Mouse (Mus musculus) thymus, postnatal 25 days (tissue): ENCODE measurements around the gene Copz1.

Experiments
- DNase-seq: peaks from one replicate; pipeline ENCODE4 v3.0.0; 2022

Copz1 gene

DNA sequence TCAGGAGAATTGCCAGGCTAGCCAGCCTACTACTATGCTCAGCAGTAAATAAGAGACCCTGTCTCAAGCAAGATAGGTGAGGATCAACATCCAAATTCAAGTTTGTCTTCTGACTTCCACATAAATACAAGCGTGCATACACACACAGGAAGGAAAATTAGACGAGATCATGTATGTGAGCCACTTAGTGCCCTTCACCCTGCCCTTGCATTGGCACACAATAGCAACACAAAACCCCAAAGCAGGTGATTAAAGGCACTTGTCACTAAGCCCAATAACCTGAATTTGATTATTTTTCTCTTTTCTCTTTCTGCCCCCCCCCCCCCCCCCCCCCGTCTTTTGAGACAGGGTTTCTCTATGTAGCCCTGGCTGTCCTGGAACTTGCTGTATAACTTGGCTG, 70.5 kb downstream of the Copz1 start:
- no peak for DNase-seq

GRCm38 (mm10) chr15:103343556-103343955, 71.0 kb downstream of the Copz1 start:
- no peak for DNase-seq

DNA sequence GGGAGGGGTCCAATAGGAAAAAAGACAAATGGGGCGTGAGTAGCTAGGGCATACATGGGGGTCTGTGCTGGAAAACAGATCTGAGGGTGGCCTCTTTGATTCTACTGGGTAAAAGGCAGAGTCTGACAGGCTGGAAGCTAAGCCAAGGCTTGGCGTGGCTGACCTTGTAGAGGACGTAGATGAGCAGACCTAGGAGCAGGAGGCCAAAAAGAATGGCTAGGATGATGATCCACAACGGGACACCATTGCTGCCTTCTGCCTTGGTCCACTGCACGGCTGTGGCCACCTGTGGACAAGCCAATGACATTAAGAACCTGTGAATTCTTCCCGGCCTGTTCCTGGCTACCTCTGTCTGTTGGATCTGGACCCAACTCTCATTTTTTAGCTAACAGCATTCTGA, 73.3 kb downstream of the Copz1 start:
- DNase-seq = no peak

GRCm38 (mm10) chr15:103347275-103347684, 74.8 kb downstream of the Copz1 start:
- DNase-seq = peak; percentile 64
